27 mouse cellular contexts compared by ENCODE assay signal in the genomic region with DNA sequence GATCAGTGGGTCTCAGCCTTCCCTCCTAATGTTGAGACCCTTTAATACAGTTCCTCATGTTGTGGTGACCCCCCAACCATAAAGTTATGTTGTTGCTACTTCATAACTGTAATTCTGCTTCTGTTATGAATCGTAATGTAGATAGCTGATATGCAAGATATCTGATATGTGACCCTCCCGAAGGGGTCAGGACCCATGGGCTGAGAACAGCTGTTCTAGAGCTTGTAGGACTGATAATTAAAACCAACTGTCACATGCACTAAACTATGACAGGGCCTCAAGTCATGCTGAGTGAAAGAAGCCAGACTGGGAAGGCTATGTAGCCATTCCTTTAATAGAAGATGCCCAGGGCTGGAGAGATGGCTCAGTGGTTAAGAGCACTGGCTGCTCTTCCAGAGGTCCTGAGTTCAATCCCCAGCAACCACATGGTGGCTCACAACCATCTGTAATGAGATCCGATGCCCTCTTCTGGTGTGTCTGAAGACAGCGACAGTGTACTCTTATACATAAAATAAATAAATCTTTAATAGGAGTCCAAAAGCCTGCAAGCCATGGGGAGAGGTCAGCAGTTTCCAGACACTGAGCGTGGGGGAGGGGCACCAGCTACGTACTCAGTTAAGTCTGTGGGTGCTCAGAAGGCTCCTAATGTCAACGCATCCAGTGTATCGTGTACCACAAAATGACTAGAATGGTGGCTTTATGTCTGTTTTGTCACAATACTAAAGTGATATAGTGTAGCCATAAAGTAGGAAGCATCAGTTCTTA. TPM values are rescaled to one million over a fixed set of nuclear protein-coding genes. Genes with fewer than 3 reads are reported as not detected.
DNase-seq lines count a peak whose midpoint lies in the region; ATAC-seq and TF ChIP-seq lines count a peak whose summit lies in the region.
"Had no signal": no experiment of that assay in that cellular context is flagged by ENCODE, and none has a peak within 500 bp of the region (broad histone marks: within the 10 kb centered on the region; RNA-seq: fewer than 3 reads in every experiment).

No protein-coding gene starts in this region.

- TF ChIP-seq POLR2A in small intestine, adult 2 months (IDR thresholded peaks at IDR 0.05; ENCODE audit: low read depth, low read length), result no peak

- H3K27me3 ChIP-seq in kidney, embryonic 14.5 days (ENCODE audit: control insufficient read depth, insufficient read depth, low read length), result no peaks in the 10 kb centered on the region; the same call in 1 of the 2 replicates
- no peaks in the 10 kb centered on the region for H3K27me3 ChIP-seq in small intestine, adult 2 months (ENCODE audit: control insufficient read depth, insufficient read depth, low read length)
- H3K27me3 ChIP-seq in midbrain, embryonic 11.5 days (ENCODE audit: control insufficient read depth, insufficient read depth, low read length), result no peaks in the 10 kb centered on the region
- H3K27me3 ChIP-seq: hindbrain, embryonic 12.5 days had no signal

- DNase-seq in kidney, adult 11 months, result peak; percentile 60
- peak; percentile 21 for DNase-seq in kidney, adult 9 months
- DNase-seq in kidney, postnatal 14 days, result peak; percentile 55
- DNase-seq in spleen, adult 18-20 months, result no peak
- no peak for DNase-seq in midbrain, embryonic 11.5 days (ENCODE audit: low spot score, missing footprints)
- DNase-seq in cerebellum, adult 9-10 months, result no peak
- DNase-seq: adrenal gland, postnatal 25 days; cerebellum, adult 18-20 months; cerebellum, postnatal 14 days; forebrain, postnatal 0 days; heart, postnatal 36 days; left cerebral cortex, postnatal 4 days; liver, embryonic 13.5 days; lung, adult 2 months; lung, postnatal 10 days; midbrain, embryonic 14.5 days; right cerebral cortex, adult 18-20 months had no signal

- H3K4me3 ChIP-seq in kidney, embryonic 14.5 days (ENCODE audit: low read length), result no peak overlapping the region
- no peak overlapping the region for H3K4me3 ChIP-seq in small intestine, adult 2 months (ENCODE audit: low read depth, low read length)
- no peak overlapping the region for H3K4me3 ChIP-seq in midbrain, embryonic 11.5 days (ENCODE audit: low read depth, low read length)
- H3K4me3 ChIP-seq: erythroblast, embryonic 14.5 days; hindbrain, embryonic 12.5 days; liver, embryonic 13.5 days had no signal

- ATAC-seq in kidney, embryonic 14.5 days (ENCODE audit: low FRiP score, low TSS enrichment), result no peak
- ATAC-seq in midbrain, embryonic 11.5 days (ENCODE audit: low FRiP score), result no peak
- ATAC-seq: forebrain, postnatal 0 days; hindbrain, postnatal 0 days had no signal

- peaks cover 7% of the 10 kb centered on the region; the same call in 1 of the 2 replicates for H3K4me1 ChIP-seq in kidney, embryonic 14.5 days (ENCODE audit: control insufficient read depth, insufficient read depth, low read length)
- peaks cover 11% of the 10 kb centered on the region for H3K4me1 ChIP-seq in small intestine, adult 2 months (ENCODE audit: control insufficient read depth, insufficient read depth, insufficient read length, low read length)
- H3K4me1 ChIP-seq in midbrain, embryonic 11.5 days (ENCODE audit: control insufficient read depth, insufficient read depth, low read length), result no peaks in the 10 kb centered on the region
- H3K4me1 ChIP-seq: liver, embryonic 13.5 days had no signal

- 67% methylated on average over 8 of the region's 8 CpGs for WGBS in kidney, embryonic 14.5 days
- WGBS in small intestine, adult 2 months, result 58% methylated on average over 8 of the region's 8 CpGs
- 88% methylated on average over 8 of the region's 8 CpGs for WGBS in midbrain, embryonic 11.5 days

- H3K27ac ChIP-seq in kidney, embryonic 14.5 days (ENCODE audit: low read depth, low read length), result no peak overlapping the region
- H3K27ac ChIP-seq in small intestine, adult 2 months (ENCODE audit: insufficient read depth, low read depth, low read length), result peak overlapping the region; percentile 96; the same call in 1 of the 2 replicates
- H3K27ac ChIP-seq in midbrain, embryonic 11.5 days (ENCODE audit: low read depth, low read length), result no peak overlapping the region
- H3K27ac ChIP-seq: hindbrain, embryonic 12.5 days; hindbrain, postnatal 0 days; liver, embryonic 13.5 days; macrophage had no signal

- H3K36me3 ChIP-seq in kidney, embryonic 14.5 days (ENCODE audit: control insufficient read depth, insufficient read depth, low read length), result no peaks in the 10 kb centered on the region
- H3K36me3 ChIP-seq in small intestine, adult 2 months (ENCODE audit: control insufficient read depth, insufficient read depth, low read length), result no peaks in the 10 kb centered on the region
- H3K36me3 ChIP-seq in midbrain, embryonic 11.5 days (ENCODE audit: control insufficient read depth, insufficient read depth, low read length), result no peaks in the 10 kb centered on the region
- H3K36me3 ChIP-seq: G1E; hindbrain, embryonic 12.5 days; liver, embryonic 13.5 days had no signal

- TF ChIP-seq CTCF in small intestine, adult 2 months (IDR thresholded peaks at IDR 0.05; ENCODE audit: extremely low read depth, insufficient read length, insufficient replicate concordance, low read depth, low read length), result no peak

- no peak overlapping the region for H3K9ac ChIP-seq in kidney, embryonic 14.5 days (ENCODE audit: low read depth, low read length)
- H3K9ac ChIP-seq in midbrain, embryonic 11.5 days (ENCODE audit: low read length), result no peak overlapping the region
- H3K9ac ChIP-seq: forebrain, postnatal 0 days; hindbrain, embryonic 12.5 days; liver, embryonic 13.5 days had no signal

- H3K9me3 ChIP-seq in kidney, embryonic 14.5 days (ENCODE audit: control insufficient read depth, low read length), result peaks cover 6% of the 10 kb centered on the region; the same call in 1 of the 2 replicates
- no peaks in the 10 kb centered on the region for H3K9me3 ChIP-seq in midbrain, embryonic 11.5 days (ENCODE audit: control insufficient read depth, low read length)
- H3K9me3 ChIP-seq: G1E; hindbrain, embryonic 12.5 days; liver, embryonic 13.5 days had no signal

- H3K4me2 ChIP-seq in kidney, embryonic 14.5 days (replicated peaks; ENCODE audit: low read depth, low read length), result no peak overlapping the region
- H3K4me2 ChIP-seq in midbrain, embryonic 11.5 days, result no peak overlapping the region
- H3K4me2 ChIP-seq: heart, embryonic 11.5 days; hindbrain, embryonic 12.5 days; liver, embryonic 13.5 days had no signal

RNA-seq across cellular contexts. Expression of gene Lamc3, which starts 19.1 kb away (rescaled TPM):
- polyA plus RNA-seq in kidney, embryonic 14.5 days (2014; fragmentation: Nextera tagmentation; extraction: Ambion mirVana), result 2.0 and 3.6 TPM in 2 replicates
- polyA plus RNA-seq in small intestine, adult 2 months (2012; rRNA removed), result 2.2 and 4.4 TPM in 2 replicates
- polyA plus RNA-seq in midbrain, embryonic 11.5 days (2014; fragmentation: Nextera tagmentation; extraction: Ambion mirVana), result 7.7 and 9.6 TPM in 2 replicates
- polyA plus RNA-seq: erythroblast, embryonic 14.5 days; G1E; macrophage had no signal

RNA-seq across cellular contexts. Expression of gene Fibcd1, which starts 22.1 kb away (rescaled TPM):
- 1.1 TPM in 2 replicates for polyA plus RNA-seq in kidney, embryonic 14.5 days (2014; fragmentation: Nextera tagmentation; extraction: Ambion mirVana)
- polyA plus RNA-seq in small intestine, adult 2 months (2012; rRNA removed), result 0.30 and 0.91 TPM in 2 replicates
- 0.83 and 1.7 TPM in 2 replicates for polyA plus RNA-seq in midbrain, embryonic 11.5 days (2014; fragmentation: Nextera tagmentation; extraction: Ambion mirVana)
- polyA plus RNA-seq: erythroblast, embryonic 14.5 days; G1E; heart, embryonic 11.5 days; heart, embryonic 16.5 days; macrophage had no signal

RNA-seq across cellular contexts. Expression of gene Qrfp, which starts 57.6 kb away (rescaled TPM):
- 0.09 TPM in 1 of 2 replicates, not detected in the other for polyA plus RNA-seq in kidney, embryonic 14.5 days (2014; fragmentation: Nextera tagmentation; extraction: Ambion mirVana)
- 0.06 and 0.11 TPM in 2 replicates for polyA plus RNA-seq in small intestine, adult 2 months (2012; rRNA removed)
- polyA plus RNA-seq in midbrain, embryonic 11.5 days (2014; fragmentation: Nextera tagmentation; extraction: Ambion mirVana), result 0.06 and 0.11 TPM in 2 replicates
- polyA plus RNA-seq: cortical plate, adult 2 months; erythroblast, embryonic 14.5 days; G1E; heart, embryonic 11.5 days; macrophage had no signal

Comparison
In these comparisons a context has a peak if more than half of its experiments do, and no peak if none do; other contexts are left out.
1. DNase-seq: peak in kidney, adult 11 months (single experiment), kidney, adult 9 months (single experiment) and kidney, postnatal 14 days (single experiment); none in spleen, adult 18-20 months (0 of 2), midbrain, embryonic 11.5 days (single experiment) and cerebellum, adult 9-10 months (single experiment).